Mouse (Mus musculus) layer of hippocampus, postnatal 36 days (tissue): ENCODE measurements around the gene Smg6. TPM values are rescaled to one million over a fixed set of nuclear protein-coding genes. Genes with fewer than 3 reads are reported as not detected.

ENCODE experiments used
- microRNA-seq, 2 experiments: library from miRNA; unstranded; fragments of <30 nt; microRNA quantifications; one replicate each; pipeline ENCODE4 v1.2.0; 2021
- total RNA-seq, 2 experiments: library from RNA; stranded (reverse); gene quantifications; 2 replicates each; pipeline ENCODE4 v1.2.3; 2021

The Smg6 gene
- total RNA-seq, 2 experiments from 2014 or later = 33.7 to 34.4 TPM

Small RNAs within 50 kb of the gene (microRNA-seq; reads per million reads assigned to microRNA genes)
- gene Mir132 (11,574 to 19,271 reads per million in 2 experiments), gene Mir212 (406 to 534 reads per million in 2 experiments)

Other genes starting within 250 kb of the Smg6 start
- 100 to 1,000 TPM; 398 to 402 TPM for gene Pafah1b1, start 201.2 kb upstream of the Smg6 start, total RNA-seq
- gene Mettl16, start 155.0 kb upstream of the Smg6 start, total RNA-seq = 10 to 100 TPM; 30.7 to 36.0 TPM
- 10 to 100 TPM; 28.3 to 30.5 TPM for gene Mnt, start 94.9 kb upstream of the Smg6 start, total RNA-seq
- 10 to 100 TPM; 88.1 to 89.4 TPM for gene Sgsm2, start 28.8 kb upstream of the Smg6 start, total RNA-seq
- gene Tsr1, start 27.8 kb upstream of the Smg6 start, total RNA-seq = 10 to 100 TPM; 33.3 to 34.4 TPM
- gene Srr, start 125 bp downstream of the Smg6 start, total RNA-seq = 10 to 100 TPM; 95.7 to 99.8 TPM
- 1 to 10 TPM; 2.8 to 3.6 TPM for gene Hic1, start 243.7 kb downstream of the Smg6 start, total RNA-seq